17 mouse cellular contexts compared by ENCODE assay signal in genomic region chr13:59115551-59115950, GRCm38 (mm10).
"Had no signal": no experiment of that assay in that cellular context is flagged by ENCODE, and none has a peak within 500 bp of the region (broad histone marks: within the 10 kb centered on the region; RNA-seq: fewer than 3 reads in every experiment).

No protein-coding gene starts in this region.

- H3K4me3 ChIP-seq: lung, embryonic 15.5 days; midbrain, embryonic 13.5 days; midbrain, embryonic 15.5 days; neural tube, embryonic 12.5 days; stomach, embryonic 15.5 days had no signal

- H3K9ac ChIP-seq: liver, embryonic 14.5 days; lung, embryonic 15.5 days; midbrain, embryonic 13.5 days; midbrain, embryonic 15.5 days; neural tube, embryonic 12.5 days; stomach, embryonic 15.5 days had no signal

- H3K27me3 ChIP-seq: lung, embryonic 15.5 days; midbrain, embryonic 13.5 days; midbrain, embryonic 15.5 days; neural tube, embryonic 12.5 days; stomach, embryonic 15.5 days had no signal

- H3K4me2 ChIP-seq: lung, embryonic 15.5 days; midbrain, embryonic 11.5 days; midbrain, embryonic 13.5 days; midbrain, embryonic 15.5 days; neural tube, embryonic 12.5 days; stomach, embryonic 15.5 days had no signal

- ATAC-seq: lung, postnatal 0 days; midbrain, embryonic 13.5 days; midbrain, embryonic 15.5 days had no signal

- H3K9me3 ChIP-seq: midbrain, embryonic 15.5 days; stomach, embryonic 15.5 days had no signal

- H3K4me1 ChIP-seq: lung, embryonic 15.5 days; neural tube, embryonic 12.5 days; stomach, embryonic 15.5 days had no signal

- DNase-seq: lung, adult 2 months; lung, postnatal 14 days; lung, postnatal 36 days; right cerebral cortex, postnatal 14 days; thymus, adult 2 months; thymus, postnatal 25 days; thymus, postnatal 4 days had no signal

- H3K27ac ChIP-seq: liver, embryonic 14.5 days; lung, embryonic 15.5 days; macrophage; midbrain, embryonic 13.5 days; midbrain, embryonic 15.5 days; neural tube, embryonic 12.5 days; stomach, embryonic 15.5 days; stomach, postnatal 0 days had no signal

- H3K36me3 ChIP-seq: lung, embryonic 15.5 days; midbrain, embryonic 15.5 days; neural tube, embryonic 12.5 days; stomach, embryonic 15.5 days had no signal
